Mouse (Mus musculus): ENCODE data around the gene Igf2bp1.

Gene Igf2bp1

DNA sequence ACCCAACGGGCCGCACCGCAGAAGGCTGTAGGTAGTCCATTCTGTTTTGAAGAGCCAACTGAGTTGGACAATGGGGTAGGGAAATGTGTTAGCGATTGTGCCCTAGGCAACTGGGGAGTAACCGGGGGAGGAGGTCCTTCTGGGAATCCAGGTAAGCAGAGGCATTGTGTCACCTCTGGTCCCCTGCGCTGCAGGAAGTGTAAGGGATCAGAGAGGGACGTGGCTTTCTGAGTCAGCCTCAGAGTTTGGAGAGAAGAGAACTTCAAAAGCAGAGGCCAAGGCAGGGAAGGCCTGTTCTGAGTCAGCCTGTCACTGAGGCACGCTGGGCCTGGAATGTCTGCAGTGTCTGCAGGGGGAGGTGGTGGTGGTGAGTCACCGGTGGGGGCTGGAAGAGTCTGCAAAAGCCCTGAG, 12.2 kb upstream of the Igf2bp1 start:
- Histone ChIP-seq H3K9me3 (ENCODE audit: low read length) (no peaks in the 10 kb centered on the region), H3K27me3 (ENCODE audit: insufficient read depth, low read length) (no peaks in the 10 kb centered on the region), H3K36me3 (ENCODE audit: insufficient read depth, low read length) (no peaks in the 10 kb centered on the region), H3K4me1 (replicated peaks; ENCODE audit: low read depth, low read length) (peaks cover 73% of the 10 kb centered on the region), H3K4me3 (replicated peaks; ENCODE audit: low read length) (peak overlapping the region; percentile 51)
- TF ChIP-seq NANOG (IDR thresholded peaks at IDR 0.05; ENCODE audit: borderline replicate concordance, low read length) (peak; percentile 86), POU5F1 (IDR thresholded peaks at IDR 0.05; ENCODE audit: borderline replicate concordance, low read length) (no peak), CTCF (conservative IDR thresholded peaks at IDR 0.05; ENCODE audit: low read length) (no peak)

DNA sequence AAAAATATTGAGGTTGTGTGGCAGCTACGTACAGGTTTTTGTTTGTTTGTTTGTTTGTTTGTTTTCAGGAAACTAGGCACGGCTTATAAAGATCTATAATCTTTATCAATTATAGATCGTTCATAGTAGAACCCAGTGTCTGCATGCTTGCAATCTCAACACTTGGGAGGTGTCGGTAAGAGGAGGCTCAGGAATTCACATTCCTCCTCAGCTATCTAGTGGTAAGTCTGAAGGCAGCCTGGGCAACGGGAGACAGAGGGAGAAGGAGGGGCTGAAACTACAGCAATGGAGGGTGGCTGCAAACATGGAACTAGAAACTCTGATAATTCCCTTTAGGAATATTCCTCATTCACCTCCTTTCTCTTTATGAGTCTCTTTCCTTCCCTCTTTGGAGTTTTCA, 9.7 kb upstream of the Igf2bp1 start:
- H3K36me3 ChIP-seq (ENCODE audit: insufficient read depth, low read length) = no peaks in the 10 kb centered on the region
- H3K4me3 ChIP-seq (replicated peaks; ENCODE audit: low read length) = 0 out of 2 replicates have a peak overlapping the region, but pooled peaks have one; percentile 3
- H3K4me1 ChIP-seq (replicated peaks; ENCODE audit: low read depth, low read length) = peaks cover 85% of the 10 kb centered on the region
- no peaks in the 10 kb centered on the region for H3K9me3 ChIP-seq (ENCODE audit: low read length)
- TF ChIP-seq NANOG (IDR thresholded peaks at IDR 0.05; ENCODE audit: borderline replicate concordance, low read length) = no peak
- no peak for TF ChIP-seq CTCF (conservative IDR thresholded peaks at IDR 0.05; ENCODE audit: low read length)
- no peaks in the 10 kb centered on the region for H3K27me3 ChIP-seq (ENCODE audit: insufficient read depth, low read length)

DNA sequence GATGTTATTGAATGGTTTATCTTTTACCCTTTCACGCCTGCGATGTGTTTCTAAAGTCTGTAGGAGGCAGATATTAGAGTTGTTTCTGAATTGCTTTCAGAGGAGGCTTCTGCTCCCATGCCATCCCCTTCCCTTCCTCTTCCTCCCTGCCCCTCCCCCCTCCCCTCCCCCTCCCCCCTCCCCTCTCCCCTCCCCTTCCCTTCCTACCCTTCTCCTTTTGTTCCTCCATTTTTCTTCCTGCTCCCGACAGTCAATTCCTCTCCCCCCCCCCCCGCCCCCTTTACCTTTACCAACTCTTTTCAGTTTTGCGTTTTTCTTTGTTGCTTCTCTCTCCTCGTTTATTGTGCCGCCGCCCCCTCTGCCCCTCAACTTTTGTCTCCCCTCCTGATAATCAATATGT, 6.2 kb upstream of the Igf2bp1 start:
- 0 out of 2 replicates have a peak overlapping the region, but pooled peaks have one; percentile 24 for H3K4me3 ChIP-seq (replicated peaks; ENCODE audit: low read length)
- peaks cover 74% of the 10 kb centered on the region for H3K4me1 ChIP-seq (replicated peaks; ENCODE audit: low read depth, low read length)
- H3K36me3 ChIP-seq (ENCODE audit: insufficient read depth, low read length) = no peaks in the 10 kb centered on the region
- H3K9me3 ChIP-seq (ENCODE audit: low read length) = no peaks in the 10 kb centered on the region
- TF ChIP-seq CTCF (conservative IDR thresholded peaks at IDR 0.05; ENCODE audit: low read length) = no peak
- no peak for TF ChIP-seq POU5F1 (IDR thresholded peaks at IDR 0.05; ENCODE audit: borderline replicate concordance, low read length)
- no peak for TF ChIP-seq NANOG (IDR thresholded peaks at IDR 0.05; ENCODE audit: borderline replicate concordance, low read length)
- H3K27me3 ChIP-seq (ENCODE audit: insufficient read depth, low read length) = no peaks in the 10 kb centered on the region

DNA sequence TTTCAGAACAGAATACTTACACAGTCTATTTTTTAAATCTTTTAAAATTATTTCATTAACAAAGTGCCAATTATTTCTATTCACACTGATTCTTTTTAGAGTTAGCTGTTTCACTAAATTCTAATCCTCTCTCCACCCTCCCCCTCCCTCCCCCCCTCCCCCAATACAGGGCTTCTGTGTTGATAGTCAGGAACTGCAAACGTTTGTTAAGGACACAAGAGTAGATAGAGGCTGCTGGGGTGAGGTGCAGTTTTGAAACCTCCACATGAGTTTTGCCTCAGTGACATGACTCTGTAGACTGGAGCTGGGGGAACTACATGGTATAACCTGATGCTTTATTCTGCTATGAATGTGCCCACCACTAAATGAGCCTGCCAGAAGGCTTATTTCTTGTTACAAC, 3.1 kb upstream of the Igf2bp1 start:
- H3K36me3 ChIP-seq (ENCODE audit: insufficient read depth, low read length) = peaks cover 2% of the 10 kb centered on the region; the same call in 1 of the 2 replicates
- no peak overlapping the region; the same call in 1 of the 2 replicates for H3K4me3 ChIP-seq (replicated peaks; ENCODE audit: low read length)
- H3K9me3 ChIP-seq (ENCODE audit: low read length) = no peaks in the 10 kb centered on the region
- H3K4me1 ChIP-seq (replicated peaks; ENCODE audit: low read depth, low read length) = peaks cover 47% of the 10 kb centered on the region
- no peaks in the 10 kb centered on the region for H3K27me3 ChIP-seq (ENCODE audit: insufficient read depth, low read length)
- TF ChIP-seq POU5F1 (IDR thresholded peaks at IDR 0.05; ENCODE audit: borderline replicate concordance, low read length) (no peak), NANOG (IDR thresholded peaks at IDR 0.05; ENCODE audit: borderline replicate concordance, low read length) (no peak), CTCF (conservative IDR thresholded peaks at IDR 0.05; ENCODE audit: low read length) (no peak)

DNA sequence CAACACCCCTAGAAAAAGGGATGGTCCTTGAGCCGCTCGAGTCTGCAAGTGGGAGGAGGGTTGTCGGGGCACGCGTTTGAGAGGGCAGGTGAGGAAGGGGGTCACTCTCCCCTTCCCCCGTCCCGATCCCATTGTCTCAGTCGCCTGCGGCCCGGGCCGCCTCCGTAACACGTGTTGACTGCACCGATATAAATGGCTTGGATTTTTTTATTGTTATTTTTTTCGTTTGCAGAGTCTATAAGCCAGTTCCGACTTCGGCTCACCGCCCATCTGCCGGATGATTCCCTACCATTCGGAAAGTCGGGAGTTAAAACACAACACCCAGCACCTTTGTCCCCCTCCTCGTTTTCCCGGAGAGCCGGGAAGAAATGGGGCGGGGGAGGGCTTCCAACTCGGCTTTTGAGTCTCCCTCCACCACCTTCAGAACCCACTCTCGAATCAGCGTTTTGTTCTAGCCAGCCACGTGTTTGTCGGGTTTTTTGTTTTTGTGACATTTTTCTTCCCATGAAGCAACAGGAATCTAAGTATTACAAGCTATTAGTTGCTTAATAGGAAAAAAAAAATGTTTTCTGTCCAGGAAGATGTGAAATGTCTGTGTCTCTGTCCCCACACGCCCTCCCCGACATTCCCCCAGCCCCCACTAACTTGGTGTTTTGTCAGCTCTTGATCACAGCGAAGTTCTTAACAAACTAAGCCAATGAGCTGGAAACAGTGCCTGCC, 1.9 kb upstream of the Igf2bp1 start:
- peaks cover 12% of the 10 kb centered on the region for H3K36me3 ChIP-seq (ENCODE audit: insufficient read depth, low read length)
- H3K4me1 ChIP-seq (replicated peaks; ENCODE audit: low read depth, low read length) = peaks cover 51% of the 10 kb centered on the region
- TF ChIP-seq POU5F1 (IDR thresholded peaks at IDR 0.05; ENCODE audit: borderline replicate concordance, low read length) (no peak), CTCF (conservative IDR thresholded peaks at IDR 0.05; ENCODE audit: low read length) (no peak), NANOG (IDR thresholded peaks at IDR 0.05; ENCODE audit: borderline replicate concordance, low read length) (no peak)
- no peaks in the 10 kb centered on the region for H3K27me3 ChIP-seq (ENCODE audit: insufficient read depth, low read length)
- no peaks in the 10 kb centered on the region for H3K9me3 ChIP-seq (ENCODE audit: low read length)
- peak overlapping the region; percentile 92 for H3K4me3 ChIP-seq (replicated peaks; ENCODE audit: low read length)

DNA sequence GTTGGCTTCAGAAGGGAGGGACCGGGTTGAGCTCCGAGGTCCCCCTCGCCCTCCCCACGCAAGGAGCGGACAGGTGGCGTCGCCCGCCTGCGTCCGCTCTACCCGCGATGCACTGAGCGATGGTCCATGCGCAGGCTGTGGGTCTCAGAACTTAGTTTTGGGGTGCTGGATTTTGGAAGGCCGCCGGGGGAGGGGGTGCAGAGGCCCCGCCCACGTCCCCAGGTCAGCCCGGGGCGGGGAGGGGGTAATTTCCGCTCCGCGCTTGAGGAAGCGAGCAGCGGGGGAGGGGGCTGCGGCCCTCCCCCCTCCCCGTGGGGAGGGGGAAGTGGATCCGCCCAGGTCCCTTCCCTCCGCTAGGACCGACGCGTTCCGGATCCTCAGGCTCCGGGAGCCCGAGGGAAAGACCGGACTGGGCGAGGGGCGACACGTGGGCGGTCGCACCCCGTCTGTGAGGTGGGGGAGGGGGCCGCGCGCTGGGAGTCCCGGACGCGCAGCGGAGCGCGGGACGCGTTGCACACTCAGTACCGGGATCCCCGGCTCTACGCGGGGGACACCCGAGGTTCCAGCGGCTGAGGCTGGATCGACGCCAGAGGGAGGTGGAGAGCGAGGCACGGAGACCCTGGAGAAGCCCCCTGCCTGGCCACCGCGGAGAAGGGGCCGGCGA, 1.2 kb upstream of the Igf2bp1 start:
- peaks cover 19% of the 10 kb centered on the region for H3K36me3 ChIP-seq (ENCODE audit: insufficient read depth, low read length)
- peaks cover 52% of the 10 kb centered on the region for H3K4me1 ChIP-seq (replicated peaks; ENCODE audit: low read depth, low read length)
- no peaks in the 10 kb centered on the region for H3K9me3 ChIP-seq (ENCODE audit: low read length)
- H3K27me3 ChIP-seq (ENCODE audit: insufficient read depth, low read length) = no peaks in the 10 kb centered on the region
- peak overlapping the region; percentile 92 for H3K4me3 ChIP-seq (replicated peaks; ENCODE audit: low read length)
- no peak for TF ChIP-seq POU5F1 (IDR thresholded peaks at IDR 0.05; ENCODE audit: borderline replicate concordance, low read length)
- no peak for TF ChIP-seq CTCF (conservative IDR thresholded peaks at IDR 0.05; ENCODE audit: low read length)
- TF ChIP-seq NANOG (IDR thresholded peaks at IDR 0.05; ENCODE audit: borderline replicate concordance, low read length) = no peak

DNA sequence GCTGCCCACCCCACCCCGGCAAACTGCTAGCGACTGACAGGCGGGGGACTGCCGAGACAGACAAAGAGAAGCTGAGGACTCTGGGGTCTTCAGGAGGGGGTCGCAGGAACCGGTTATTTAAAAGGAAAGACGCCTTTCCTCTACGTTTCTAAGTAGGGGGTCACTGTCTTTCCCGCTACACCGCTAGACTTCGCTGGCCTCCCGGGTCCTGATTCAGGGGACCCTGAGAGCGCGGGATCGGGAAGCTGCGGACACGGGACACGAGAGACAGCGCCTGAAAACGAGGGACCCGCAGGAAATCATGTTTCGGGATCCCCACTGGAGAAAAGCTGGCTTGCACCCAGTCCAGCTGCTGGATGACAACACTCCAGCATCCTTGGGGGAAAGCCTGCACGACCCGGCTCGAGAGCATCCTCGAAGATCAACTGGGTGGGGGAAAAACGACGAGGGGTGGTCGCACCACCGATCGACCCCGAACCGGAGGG, 669 bp upstream of the Igf2bp1 start:
- Histone ChIP-seq H3K4me1 (replicated peaks; ENCODE audit: low read depth, low read length) (peaks cover 53% of the 10 kb centered on the region), H3K27me3 (ENCODE audit: insufficient read depth, low read length) (no peaks in the 10 kb centered on the region), H3K36me3 (ENCODE audit: insufficient read depth, low read length) (peaks cover 25% of the 10 kb centered on the region), H3K9me3 (ENCODE audit: low read length) (no peaks in the 10 kb centered on the region), H3K4me3 (replicated peaks; ENCODE audit: low read length) (peak overlapping the region; percentile 92)
- TF ChIP-seq CTCF (conservative IDR thresholded peaks at IDR 0.05; ENCODE audit: low read length) (no peak), POU5F1 (IDR thresholded peaks at IDR 0.05; ENCODE audit: borderline replicate concordance, low read length) (no peak), NANOG (IDR thresholded peaks at IDR 0.05; ENCODE audit: borderline replicate concordance, low read length) (no peak)

DNA sequence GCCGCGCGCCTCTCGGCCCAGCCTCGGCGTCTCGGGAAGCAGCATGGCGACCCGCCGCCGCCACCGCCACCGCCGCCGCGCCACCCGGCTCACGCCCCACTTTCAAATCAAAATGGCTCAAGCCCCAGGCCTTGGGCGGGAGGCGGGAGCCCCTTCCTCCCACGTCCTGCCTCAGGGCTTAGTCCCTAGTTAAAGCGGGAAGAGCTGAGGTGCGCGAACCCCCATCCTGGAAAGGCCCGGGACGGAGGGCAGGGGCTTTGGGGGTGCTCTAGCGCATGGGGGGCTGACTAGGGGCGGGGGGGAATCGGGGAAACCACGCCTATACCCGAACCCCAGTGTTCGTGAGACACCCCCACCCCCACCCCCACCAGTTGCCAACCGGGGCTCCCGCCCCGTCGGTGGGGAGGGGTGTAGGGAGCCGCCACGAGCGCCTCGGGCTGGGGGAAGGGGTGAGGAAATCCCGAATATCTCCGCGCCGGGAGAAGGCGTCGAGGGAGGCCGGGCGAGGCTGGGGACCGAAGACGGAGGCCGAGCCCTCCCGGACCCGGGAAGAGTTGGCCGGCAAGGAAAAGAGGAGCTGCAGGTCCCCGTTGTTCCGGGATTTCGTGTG, 842 bp downstream of the Igf2bp1 start:
- no peak for TF ChIP-seq NANOG (IDR thresholded peaks at IDR 0.05; ENCODE audit: borderline replicate concordance, low read length)
- TF ChIP-seq POU5F1 (IDR thresholded peaks at IDR 0.05; ENCODE audit: borderline replicate concordance, low read length) = no peak
- no peak for TF ChIP-seq CTCF (conservative IDR thresholded peaks at IDR 0.05; ENCODE audit: low read length)
- no peaks in the 10 kb centered on the region for H3K27me3 ChIP-seq (ENCODE audit: insufficient read depth, low read length)
- H3K4me1 ChIP-seq (replicated peaks; ENCODE audit: low read depth, low read length) = peaks cover 53% of the 10 kb centered on the region
- H3K9me3 ChIP-seq (ENCODE audit: low read length) = no peaks in the 10 kb centered on the region
- peaks cover 40% of the 10 kb centered on the region for H3K36me3 ChIP-seq (ENCODE audit: insufficient read depth, low read length)
- peak overlapping the region; percentile 92 for H3K4me3 ChIP-seq (replicated peaks; ENCODE audit: low read length)

Measured in E14TG2a.4 (cell line).